Mouse (Mus musculus): ENCODE results near the gene Hoxb4.

The Hoxb4 gene

DNA sequence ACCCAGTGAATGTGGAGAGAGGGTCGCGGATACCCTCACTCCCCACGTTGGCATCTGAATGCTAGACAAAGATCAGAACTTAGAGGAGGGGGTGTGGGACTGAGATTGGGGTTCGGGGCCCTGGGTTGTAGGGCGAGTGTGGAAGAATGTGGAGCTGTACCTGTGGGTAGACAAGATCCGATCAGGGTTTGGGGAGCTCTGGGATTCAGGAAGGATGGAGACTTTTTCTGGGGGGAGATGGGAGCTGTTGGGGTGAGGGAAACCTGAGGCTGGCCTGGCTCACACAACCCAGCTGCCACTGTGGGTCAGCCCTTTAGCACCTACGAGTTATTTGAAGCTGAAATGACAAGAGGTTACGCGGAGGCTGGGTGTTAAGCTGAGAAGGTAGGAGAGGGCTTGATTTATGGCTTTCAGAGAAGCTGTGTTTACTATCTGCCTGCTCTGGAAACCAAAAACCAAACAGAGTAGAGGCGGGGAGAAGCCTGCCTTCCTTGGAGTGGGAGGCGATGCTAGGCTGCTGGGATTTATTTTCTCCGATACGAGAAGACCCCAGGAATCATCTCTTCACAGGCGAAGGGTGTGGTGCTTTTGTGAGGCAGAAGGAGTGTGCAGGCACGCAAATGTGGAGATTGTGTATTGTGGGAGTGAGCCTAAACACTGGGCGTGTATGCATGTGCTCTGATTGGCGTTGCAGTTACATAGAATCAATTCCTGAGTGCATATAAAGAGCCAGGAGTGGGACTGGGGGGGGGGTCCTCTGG, 15.4 kb downstream of the Hoxb4 start:
- DNase-seq (ENCODE audit: low read depth in 1 of 2, low spot score in 2 of 2): no peak

DNA sequence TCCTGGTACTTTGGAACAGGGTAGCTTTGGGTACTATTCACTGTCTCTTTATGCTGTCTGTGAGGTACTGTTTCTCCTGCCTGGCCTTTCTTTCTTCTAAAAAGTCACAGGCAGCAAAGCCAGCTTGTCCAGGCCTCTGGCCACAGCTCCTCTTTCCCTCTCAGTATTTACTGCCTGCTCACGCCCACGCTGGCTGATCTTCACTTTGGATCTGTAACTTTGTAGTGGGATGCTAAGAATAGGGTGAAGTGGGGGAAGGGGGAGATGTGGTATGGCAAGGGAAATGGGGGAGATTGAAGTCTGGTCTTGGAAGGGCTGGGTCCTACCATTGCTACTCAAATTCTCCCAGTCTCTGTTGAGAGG, 15.9 kb downstream of the Hoxb4 start:
- no peak for DNase-seq (ENCODE audit: low read depth in 1 of 2, low spot score in 2 of 2)

DNA sequence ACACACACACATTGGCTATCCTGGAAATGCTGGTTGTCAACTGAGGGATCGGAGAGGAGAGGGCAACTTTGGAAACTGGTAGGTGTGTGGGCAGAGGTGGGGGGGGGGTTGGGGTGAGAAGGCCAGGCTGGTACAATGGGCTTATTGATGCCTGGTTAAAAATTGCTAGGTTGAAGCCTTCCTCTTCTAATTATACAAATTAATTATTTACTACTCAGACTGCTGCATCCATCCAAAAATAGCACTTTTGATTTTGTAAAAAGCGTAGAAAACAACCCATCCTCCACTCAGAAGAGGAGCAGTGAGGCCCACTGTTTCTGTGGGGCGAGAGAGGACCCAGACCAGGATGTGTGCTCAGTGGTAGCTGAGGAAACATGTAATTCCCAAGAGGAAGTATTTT, 16.9 kb downstream of the Hoxb4 start:
- no peak for DNase-seq (ENCODE audit: low read depth in 1 of 2, low spot score in 2 of 2)

DNA sequence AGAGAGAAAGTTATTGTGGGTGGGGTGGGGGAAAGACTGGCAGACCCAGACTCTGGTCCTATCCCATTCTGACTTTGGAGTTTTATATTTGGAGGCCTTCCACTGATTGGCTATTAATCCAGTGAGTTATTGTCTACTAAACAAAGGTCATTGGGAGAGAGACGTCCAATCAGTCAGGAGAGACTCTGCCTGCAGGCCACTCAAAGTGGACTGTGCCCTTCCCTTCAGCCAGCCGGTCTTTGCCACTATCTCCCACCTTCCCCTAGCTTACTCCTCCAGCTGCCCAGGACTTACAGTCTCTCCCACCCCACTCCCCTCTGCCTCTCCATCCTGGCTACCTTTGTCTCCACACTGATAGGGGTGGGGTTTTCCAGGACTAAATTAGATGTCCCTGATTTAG, 18.5 kb downstream of the Hoxb4 start:
- DNase-seq (ENCODE audit: low read depth in 1 of 2, low spot score in 2 of 2): no peak

DNA sequence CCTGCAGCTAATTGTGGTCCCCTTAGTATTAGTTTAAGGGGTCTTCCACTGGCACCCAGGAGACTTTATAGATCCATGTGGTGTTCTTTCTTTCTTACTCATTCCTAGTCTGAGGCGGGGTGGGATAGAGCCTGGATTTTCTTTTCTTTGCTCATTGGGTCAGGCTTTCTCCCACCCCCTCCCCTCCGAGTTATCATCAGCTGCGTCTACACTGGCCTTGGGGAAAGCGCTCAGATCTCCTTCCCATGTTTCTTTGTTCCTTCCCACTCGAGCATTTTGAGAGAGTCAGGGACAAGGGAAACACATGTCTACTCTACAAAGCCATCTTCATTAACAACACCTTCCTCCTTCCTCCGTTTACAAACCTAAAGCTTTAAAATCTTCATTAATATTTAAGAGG, 19.0 kb downstream of the Hoxb4 start:
- no peak for DNase-seq (ENCODE audit: low read depth in 1 of 2, low spot score in 2 of 2)

DNA sequence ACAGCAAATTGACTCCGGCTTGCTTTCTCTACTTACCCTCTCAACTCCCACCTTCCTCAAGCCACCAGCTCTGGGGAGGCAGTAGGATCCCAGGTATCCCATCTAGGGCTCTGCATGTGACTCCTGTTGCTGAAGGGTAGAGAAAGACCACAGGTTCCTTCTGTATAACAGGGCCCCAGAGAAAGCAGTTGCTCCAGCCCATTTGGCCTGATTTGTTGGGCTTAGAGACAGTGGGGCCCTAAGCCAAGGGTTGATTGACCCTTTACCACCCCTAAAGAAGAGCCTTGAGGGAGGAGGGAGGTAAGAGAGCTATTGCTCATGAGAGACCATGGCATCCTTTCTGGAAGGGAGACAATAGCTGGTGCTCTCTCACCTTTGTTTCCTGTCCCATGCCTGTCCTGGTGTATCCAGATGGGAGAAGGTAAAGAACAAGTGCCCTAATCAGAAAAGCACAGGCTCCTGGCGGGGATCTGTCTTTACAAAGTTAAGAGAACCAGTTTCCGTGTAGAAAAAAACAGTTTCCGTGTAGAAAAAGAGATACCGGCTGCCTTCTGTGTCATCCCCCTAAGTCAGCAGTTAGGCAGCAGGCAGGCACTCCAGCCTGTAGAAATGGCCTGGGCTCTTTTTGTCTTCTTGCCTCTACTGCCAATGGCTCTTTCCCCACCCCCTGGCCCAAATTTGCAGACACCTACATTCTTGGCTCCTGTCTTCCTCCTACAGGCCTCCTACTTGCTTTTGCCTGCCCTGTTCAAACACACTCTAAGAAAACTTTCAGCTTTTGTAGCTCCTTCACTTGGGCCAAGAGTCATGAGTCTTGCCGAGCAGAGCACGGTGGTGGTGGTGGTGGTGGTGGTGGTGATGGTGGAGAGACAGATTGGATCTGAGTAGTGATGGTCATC, 21.1 kb downstream of the Hoxb4 start:
- no peak for DNase-seq (ENCODE audit: low read depth in 1 of 2, low spot score in 2 of 2)

- DNase-seq (ENCODE audit: low read depth in 1 of 2, low spot score in 2 of 2): no peak
Observed at GRCm38 (mm10) chr11:96340698-96341365, 22.8 kb downstream of the Hoxb4 start.

DNA sequence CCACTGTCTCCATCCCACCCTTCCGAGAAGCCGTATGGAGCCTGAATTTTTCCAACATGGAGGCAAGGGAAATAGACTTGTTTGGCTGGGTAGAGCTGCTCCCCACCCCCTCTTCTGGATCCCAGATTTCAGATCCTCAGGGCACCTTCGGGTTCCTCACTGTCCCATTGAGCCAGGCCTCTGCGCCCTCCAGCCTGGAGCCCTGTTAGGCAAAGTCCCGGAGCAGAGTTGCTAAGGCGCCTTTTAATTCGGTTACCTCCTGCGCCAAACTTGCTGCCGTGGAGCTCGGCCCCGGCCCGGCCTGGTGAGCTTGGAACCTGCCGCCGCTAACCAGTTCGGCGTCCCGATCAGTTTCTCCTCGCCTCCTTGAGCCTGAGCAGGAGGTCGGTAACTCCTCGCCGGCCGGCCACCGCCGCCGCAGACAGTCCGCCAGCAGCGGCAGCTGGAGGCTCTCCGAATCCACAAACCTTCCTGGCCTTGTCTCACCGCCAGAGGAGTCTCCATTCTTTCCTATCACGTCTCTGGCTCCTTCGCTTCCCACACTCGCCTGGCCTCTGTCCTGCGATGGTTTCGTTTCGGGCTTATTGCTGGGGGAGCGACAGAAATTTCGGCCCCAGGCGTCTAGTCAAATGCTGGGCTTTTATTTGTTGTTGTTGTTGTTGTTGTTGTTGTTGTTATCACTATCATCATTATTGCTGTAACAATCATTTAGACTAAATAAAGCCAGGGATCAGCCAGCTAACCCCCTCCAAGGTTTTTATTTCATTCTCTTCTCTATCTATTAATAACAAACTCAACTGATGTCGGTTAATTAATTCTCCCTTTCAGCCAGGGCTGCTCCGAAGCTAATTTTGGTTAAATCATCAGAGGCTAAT, 23.9 kb downstream of the Hoxb4 start:
- DNase-seq (ENCODE audit: low read depth in 1 of 2, low spot score in 2 of 2): no peak

DNA sequence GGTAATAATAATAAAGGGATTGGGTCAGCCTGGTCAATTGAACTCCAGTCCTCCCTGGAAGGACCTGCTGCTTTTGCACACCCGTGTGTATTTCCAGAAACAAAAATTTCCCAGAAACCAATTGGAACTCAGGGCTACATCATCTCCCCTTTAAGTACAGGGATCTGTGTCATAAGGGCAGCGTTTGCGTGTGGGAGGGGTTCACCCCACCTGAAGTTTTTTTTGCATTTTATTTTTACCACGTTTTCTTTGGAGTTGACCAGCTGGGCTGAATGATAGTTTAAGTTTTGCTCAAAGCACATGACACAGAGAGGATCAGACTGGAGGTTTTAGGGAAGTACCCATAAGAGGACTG, 24.5 kb downstream of the Hoxb4 start:
- no peak for DNase-seq (ENCODE audit: low read depth in 1 of 2, low spot score in 2 of 2)

DNA sequence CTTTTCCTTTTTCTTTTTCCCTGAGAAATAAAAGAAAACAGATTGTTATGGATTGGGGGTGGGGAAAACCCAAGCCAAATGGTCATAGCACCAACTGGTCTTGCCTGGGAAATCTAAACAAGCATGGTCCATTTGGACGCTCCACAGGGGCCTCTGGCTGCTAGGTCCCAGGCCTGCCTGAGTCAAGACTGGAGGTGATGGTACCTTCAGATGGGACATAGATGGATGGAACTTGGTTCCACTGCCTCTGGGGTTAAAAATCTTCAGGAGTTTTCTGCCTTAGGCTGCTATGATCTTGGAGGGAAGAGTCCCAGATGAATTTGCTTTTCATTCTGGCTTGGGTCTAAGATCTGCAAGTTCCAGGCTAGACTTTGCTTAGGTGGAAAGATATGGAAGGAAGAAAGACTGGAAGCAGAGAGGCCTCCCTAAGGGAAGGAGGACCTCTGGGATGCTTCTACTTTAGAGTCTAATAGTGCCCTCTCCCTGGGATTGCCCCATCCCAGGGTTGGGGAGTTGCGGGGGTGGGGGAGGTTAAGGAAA, 25.2 kb downstream of the Hoxb4 start:
- DNase-seq (ENCODE audit: low read depth in 1 of 2, low spot score in 2 of 2): no peak

GRCm38 (mm10) chr11:96344061-96344877, 26.2 kb downstream of the Hoxb4 start:
- no peak for DNase-seq (ENCODE audit: low read depth in 1 of 2, low spot score in 2 of 2)

DNA sequence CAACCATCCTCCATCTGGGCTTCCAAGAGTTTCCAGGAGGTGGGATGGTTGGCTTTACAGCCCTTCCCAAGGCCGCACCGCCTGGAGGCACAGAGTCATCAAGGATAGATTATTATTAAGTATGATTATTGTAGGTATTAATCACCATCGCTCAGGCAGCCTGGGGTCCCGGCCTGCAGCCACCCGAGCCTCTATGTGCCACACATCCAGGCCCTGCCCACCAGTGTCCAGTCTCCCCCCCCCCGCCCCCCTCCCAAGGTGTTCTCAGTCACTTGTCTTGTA, 26.8 kb downstream of the Hoxb4 start:
- no peak for DNase-seq (ENCODE audit: low read depth in 1 of 2, low spot score in 2 of 2)

DNA sequence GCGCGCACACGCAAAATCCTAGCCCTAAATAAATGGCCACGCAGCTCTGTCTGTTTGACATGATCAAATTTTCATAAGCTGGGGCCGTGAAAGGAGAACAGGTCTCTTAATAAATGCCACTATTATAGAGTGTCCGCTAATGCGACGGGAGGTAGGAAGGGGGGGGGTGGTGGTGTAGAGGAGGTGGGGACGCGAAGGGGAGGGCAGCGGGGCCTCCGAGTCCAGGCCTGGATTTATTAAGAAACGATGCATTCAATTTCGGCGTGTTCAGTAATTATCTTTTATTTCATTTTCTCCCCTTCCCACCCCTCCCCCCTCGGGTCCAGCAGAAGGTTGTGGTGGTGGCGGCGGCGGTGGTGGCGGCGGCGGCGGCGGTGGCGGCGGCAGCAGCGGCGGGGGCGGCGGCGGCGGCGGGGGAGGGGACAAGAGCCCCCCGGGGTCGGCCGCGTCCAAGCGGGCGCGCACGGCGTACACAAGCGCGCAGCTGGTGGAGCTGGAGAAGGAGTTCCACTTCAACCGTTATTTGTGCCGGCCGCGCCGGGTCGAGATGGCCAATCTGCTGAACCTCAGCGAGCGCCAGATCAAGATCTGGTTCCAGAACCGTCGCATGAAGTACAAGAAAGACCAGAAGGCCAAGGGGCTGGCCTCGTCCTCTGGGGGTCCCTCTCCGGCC, 27.3 kb downstream of the Hoxb4 start:
- DNase-seq (ENCODE audit: low read depth in 1 of 2, low spot score in 2 of 2): no peak

DNA sequence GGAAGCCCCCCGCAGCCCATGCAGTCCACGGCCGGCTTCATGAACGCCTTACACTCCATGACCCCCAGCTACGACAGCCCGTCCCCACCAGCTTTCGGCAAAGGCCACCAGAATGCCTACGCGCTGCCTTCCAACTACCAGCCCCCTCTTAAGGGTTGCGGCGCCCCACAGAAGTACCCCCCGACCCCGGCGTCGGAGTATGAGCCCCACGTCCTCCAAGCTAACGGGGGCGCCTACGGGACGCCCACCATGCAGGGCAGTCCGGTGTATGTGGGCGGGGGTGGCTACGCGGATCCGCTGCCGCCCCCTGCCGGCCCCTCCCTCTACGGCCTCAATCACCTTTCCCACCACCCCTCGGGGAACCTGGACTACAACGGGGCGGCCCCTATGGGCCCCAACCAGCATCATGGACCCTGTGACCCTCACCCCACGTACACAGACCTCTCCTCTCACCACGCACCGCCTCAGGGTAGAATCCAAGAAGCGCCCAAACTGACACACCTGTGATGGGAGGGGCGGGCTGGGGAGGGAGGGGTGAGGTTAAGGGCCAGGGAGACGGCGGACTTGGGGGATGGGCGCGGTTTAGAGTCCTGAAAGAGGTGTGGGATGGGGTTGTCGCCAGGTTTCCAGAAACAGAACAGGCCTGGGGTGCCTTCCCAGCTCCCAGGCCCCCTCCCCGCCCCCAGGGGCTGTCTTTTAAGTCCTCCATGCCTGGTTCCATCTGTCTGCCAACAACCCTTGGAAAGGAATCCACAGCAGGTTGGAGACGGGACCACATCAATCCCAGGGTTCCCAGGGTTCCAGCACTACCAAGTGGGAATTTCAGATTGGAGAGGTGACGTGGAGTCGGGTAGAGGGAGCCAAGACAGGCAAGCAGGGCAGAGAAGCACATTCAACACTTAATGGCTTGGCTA, 28.1 kb downstream of the Hoxb4 start:
- no peak for DNase-seq (ENCODE audit: low read depth in 1 of 2, low spot score in 2 of 2)

DNA sequence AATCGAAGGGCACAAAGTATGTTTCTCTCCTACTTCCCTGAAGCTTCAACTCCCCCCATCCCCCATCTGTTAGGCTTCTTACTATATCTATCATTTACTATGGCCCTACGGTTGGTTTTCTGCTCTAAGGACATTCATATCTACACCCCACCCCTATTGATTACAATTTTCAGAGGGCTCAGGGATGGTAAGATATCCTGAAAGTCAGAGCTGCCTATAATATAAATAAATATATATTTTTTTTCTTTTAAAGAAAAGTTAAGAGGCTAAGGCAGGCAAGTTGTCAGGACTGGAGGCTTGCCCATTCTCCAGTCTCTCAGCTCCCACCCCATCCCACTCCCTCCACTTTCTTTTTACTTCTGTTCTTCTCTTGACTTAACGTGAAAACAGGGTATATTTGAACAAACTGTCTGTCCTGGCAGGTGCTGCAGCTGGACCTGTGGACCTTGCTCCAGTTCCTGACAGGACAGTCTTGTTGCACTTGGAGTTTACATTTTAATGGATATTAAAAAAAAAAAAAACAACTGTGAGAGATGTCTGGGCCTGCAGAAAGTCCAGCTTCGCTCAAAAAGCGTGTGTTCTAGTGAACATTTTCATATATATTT, 29.0 kb downstream of the Hoxb4 start:
- no peak for DNase-seq (ENCODE audit: low read depth in 1 of 2, low spot score in 2 of 2)

DNA sequence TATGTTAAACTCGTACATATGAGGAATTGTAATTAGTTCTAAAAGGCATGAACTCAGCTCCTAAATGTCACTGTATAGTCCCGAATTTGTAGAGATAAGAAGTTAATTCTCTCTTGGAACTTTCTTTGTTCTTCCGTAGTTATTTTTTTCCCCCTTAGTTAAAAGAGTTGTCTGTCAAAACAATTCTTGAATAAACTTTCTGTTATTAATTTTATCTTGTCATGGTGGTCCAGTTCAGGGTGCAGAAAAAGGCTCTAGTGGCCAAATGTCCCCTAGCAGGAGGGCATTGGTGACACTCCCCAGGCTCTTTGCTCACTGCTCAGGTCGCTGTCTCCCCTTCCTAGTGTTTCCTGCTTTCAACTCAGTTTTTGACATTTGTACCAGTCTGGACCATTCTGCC, 29.6 kb downstream of the Hoxb4 start:
- no peak for DNase-seq (ENCODE audit: low read depth in 1 of 2, low spot score in 2 of 2)

DNA sequence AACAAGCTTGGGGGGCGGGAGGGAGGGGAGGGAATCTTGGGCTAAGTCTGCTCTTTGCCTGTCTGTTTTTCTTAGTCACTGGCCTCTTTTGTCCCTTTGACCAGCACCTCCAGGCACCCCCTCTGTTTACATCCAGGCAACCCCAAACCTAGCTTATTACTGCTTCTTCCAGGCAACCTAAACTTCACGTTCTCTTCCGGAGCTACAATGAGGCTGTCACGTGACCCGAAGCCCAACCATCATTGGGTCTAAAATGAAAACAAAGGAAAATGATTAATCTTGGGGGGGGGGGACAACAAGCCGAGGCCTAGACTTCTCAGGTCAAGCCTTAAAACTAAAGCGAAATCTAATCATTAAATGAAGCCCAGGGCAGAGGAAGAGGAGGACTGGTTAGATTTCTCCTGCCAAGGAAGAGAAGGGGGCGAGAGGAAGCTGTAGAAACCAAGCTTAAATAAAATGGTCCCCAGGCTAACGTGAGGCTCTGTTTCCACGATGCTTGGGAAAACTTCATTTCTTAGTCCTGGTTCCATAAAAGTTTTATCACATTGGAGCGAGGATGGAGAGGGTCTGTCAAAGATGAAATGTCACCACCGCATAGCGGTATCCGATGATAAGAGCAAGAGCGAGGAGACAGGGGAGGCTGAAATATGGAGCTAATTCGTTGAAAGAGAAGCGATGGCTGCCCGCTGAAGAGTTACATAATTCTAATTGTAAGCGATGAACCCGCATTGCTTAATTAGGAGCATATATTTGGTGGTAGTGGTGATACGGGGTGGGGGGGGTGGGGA, 30.3 kb downstream of the Hoxb4 start:
- no peak for DNase-seq (ENCODE audit: low read depth in 1 of 2, low spot score in 2 of 2)
